Mouse (Mus musculus) CH12.LX (cell line): ENCODE measurements around the gene Babam2.

Experiments used
- BHLHE40 ChIP-seq: IDR thresholded peaks from 2 replicates; pipeline ENCODE4 v1.6.1; 2011; ENCODE audit warnings: mild to moderate bottlenecking, low read depth, low read length, improper control_type of control experiment
- CHD2 ChIP-seq: IDR thresholded peaks from 2 replicates; pipeline ENCODE4 v1.6.1; 2011; ENCODE audit warnings: low read length, improper control_type of control experiment
- CTCF ChIP-seq, 2 experiments: IDR thresholded peaks in 1 of 2; conservative IDR thresholded peaks in 1 of 2; 2 replicates each; pipeline ENCODE4 v1.5.1; 2011 to 2012; ENCODE audit warnings: low read depth in 2 of 2, low read length in 2 of 2, improper control_type of control experiment in 1 of 2, inconsistent platforms in 1 of 2, mild to moderate bottlenecking in 1 of 2, moderate library complexity in 1 of 2
- ELF1 ChIP-seq: IDR thresholded peaks from 2 replicates; pipeline ENCODE4 v1.6.1; 2014; ENCODE audit warnings: low read depth, mild to moderate bottlenecking, inconsistent platforms, low read length, improper control_type of control experiment
- EP300 ChIP-seq: IDR thresholded peaks from 2 replicates; pipeline ENCODE4 v1.6.1; 2011; ENCODE audit warnings: low read length, improper control_type of control experiment
- NELFE ChIP-seq: IDR thresholded peaks from 2 replicates; pipeline ENCODE4 v1.6.1; 2011; ENCODE audit warnings: low read depth, low read length, improper control_type of control experiment
- PAX5 ChIP-seq: IDR thresholded peaks from 2 replicates; pipeline ENCODE4 v1.6.1; 2012; ENCODE audit warnings: low read length, inconsistent platforms, mixed read lengths
- POLR2A ChIP-seq: IDR thresholded peaks from 2 replicates; pipeline ENCODE4 v1.6.1; 2011; ENCODE audit warnings: low read depth, mild to moderate bottlenecking, improper control_type of control experiment, low read length
- SMC3 ChIP-seq: IDR thresholded peaks from 2 replicates; pipeline ENCODE4 v1.6.1; 2011; ENCODE audit warnings: low read depth, low read length, improper control_type of control experiment
- USF2 ChIP-seq: conservative IDR thresholded peaks from 2 replicates; pipeline ENCODE4 v1.6.1; 2011; ENCODE audit warnings: low read depth, low read length, improper control_type of control experiment
- ZC3H11A ChIP-seq: IDR thresholded peaks from 2 replicates; pipeline ENCODE4 v1.6.1; 2012; ENCODE audit warnings: low read depth, mild to moderate bottlenecking, inconsistent platforms, low read length, improper control_type of control experiment

DNA sequence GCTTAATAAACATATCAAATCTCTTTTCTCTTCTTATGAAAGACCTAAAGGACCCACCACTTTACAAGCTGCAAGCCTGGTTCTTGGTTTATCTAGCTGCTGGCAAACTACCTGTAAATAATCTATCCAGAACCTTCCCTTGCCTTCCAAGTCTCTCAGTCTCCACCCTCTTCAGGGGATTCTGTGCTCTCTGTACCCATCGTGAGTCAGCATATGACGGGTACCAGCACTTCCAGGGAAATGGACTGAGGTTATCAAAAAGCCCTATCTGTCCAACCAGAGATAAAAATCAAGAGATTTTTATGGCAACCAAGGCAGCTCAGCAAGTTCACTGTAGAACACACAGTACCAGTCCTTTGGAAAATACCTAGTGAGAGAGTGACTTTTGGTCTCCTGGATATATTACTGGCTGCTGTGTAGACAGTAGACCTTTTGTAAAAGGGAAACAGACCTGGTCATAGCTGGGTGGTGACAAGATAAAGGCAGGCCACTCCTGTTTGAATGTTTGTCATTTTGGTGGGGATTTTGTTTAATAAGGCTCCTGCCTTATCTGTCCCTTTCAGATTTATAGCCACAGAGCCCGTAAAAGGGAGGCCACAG, 332.4 kb downstream of the Babam2 start:
- TF ChIP-seq POLR2A (no peak), SMC3 (no peak), PAX5 (no peak), ZC3H11A (no peak), BHLHE40 (no peak), CTCF (conservative IDR thresholded peaks at IDR 0.05 in 1 of 2, IDR thresholded peaks at IDR 0.05 in 1 of 2; ENCODE audit: low read depth in 2 of 2, low read length in 2 of 2) (no peak), CHD2 (no peak), NELFE (no peak), EP300 (no peak), USF2 (no peak), ELF1 (no peak)
